Mouse (Mus musculus) lung, postnatal 0 days (tissue): Measurements from ENCODE around the gene Ranbp3. TPM values are rescaled to one million over a fixed set of nuclear protein-coding genes. Genes with fewer than 3 reads are reported as not detected.

Source experiments
- ATAC-seq: fragments of 200-750 bp; cut with Nextera tagmentation; 2 replicates; pipeline ENCODE4 v1.8.0; 2017; ENCODE audit warnings: moderate library complexity
- DNase-seq: peaks from one replicate; pipeline ENCODE4 v3.0.0-alpha.2; 2016; ENCODE audit warnings: low spot score
- H3K27ac ChIP-seq: fragments of 300-500 bp; sonication (generic); 2 replicates; pipeline ENCODE4 v1.5.1; 2014; ENCODE audit warnings: antibody characterized with exemption, mild to moderate bottlenecking, low read length, mixed read lengths
- H3K27me3 ChIP-seq: fragments of 300-500 bp; sonication (generic); replicated peaks from 2 replicates; pipeline ENCODE4 v1.6.1; 2014; ENCODE audit warnings: low read length, mixed read lengths; ENCODE audit not compliant: insufficient read depth
- H3K36me3 ChIP-seq: fragments of 300-500 bp; sonication (generic); 2 replicates; pipeline ENCODE4 v1.6.1; 2014; ENCODE audit warnings: low read length, mixed read lengths; ENCODE audit not compliant: insufficient read depth
- H3K4me1 ChIP-seq: fragments of 300-500 bp; sonication (generic); 2 replicates; pipeline ENCODE4 v1.6.1; 2014; ENCODE audit warnings: antibody characterized with exemption, low read depth, low read length, mixed read lengths; ENCODE audit not compliant: insufficient read depth
- H3K4me2 ChIP-seq: fragments of 300-500 bp; sonication (generic); replicated peaks from 2 replicates; pipeline ENCODE4 v1.6.1; 2014; ENCODE audit warnings: low read depth, mild to moderate bottlenecking, low read length, moderate library complexity, mixed read lengths
- H3K4me3 ChIP-seq: fragments of 300-500 bp; sonication (generic); 2 replicates; pipeline ENCODE4 v1.5.1; 2014; ENCODE audit warnings: low read depth, low read length
- H3K9ac ChIP-seq: fragments of 300-500 bp; sonication (generic); replicated peaks from 2 replicates; pipeline ENCODE4 v1.6.1; 2014; ENCODE audit warnings: low read depth, mild to moderate bottlenecking
- H3K9me3 ChIP-seq: fragments of 300-500 bp; sonication (generic); 2 replicates; pipeline ENCODE4 v1.6.1; 2016; ENCODE audit warnings: low read length, mixed read lengths
- CTCF ChIP-seq: IDR thresholded peaks from 2 replicates; pipeline ENCODE4 v1.5.1; 2016; ENCODE audit warnings: antibody characterized with exemption, mild to moderate bottlenecking
- EP300 ChIP-seq: IDR thresholded peaks from 2 replicates; pipeline ENCODE4 v1.6.1; 2016; ENCODE audit warnings: antibody characterized with exemption, mild to moderate bottlenecking, control low read depth
- WGBS: fragments of 180-500 bp; shearing (Covaris S2); extraction: QIAGEN DNeasy Blood & Tissue Kit; methylation state at CpG from one replicate; pipeline ENCODE4 v1.1.7; 2014; 5-methylcytosine and 5-hydroxymethylcytosine counted together
- polyA plus RNA-seq: library from polyadenylated mRNA; unstranded; fragments of >200 nt; fragmentation: Nextera tagmentation; extraction: Ambion mirVana; gene quantifications from 2 replicates; pipeline ENCODE4 v1.2.1, GENCODE M21; 2015

The Ranbp3 gene
- polyA plus RNA-seq, 1 experiment from 2014 or later, result 42.6 TPM

- WGBS, result 84% methylated on average over 8 of the region's 8 CpGs
- ATAC-seq (no peak), DNase-seq (no peak)
- Histone ChIP-seq H3K4me1 (peaks cover 14% of the 10 kb centered on the region; the same call in 1 of the 2 replicates), H3K9me3 (no peaks in the 10 kb centered on the region), H3K4me2 (no peak overlapping the region), H3K36me3 (no peaks in the 10 kb centered on the region), H3K9ac (no peak overlapping the region), H3K27me3 (no peaks in the 10 kb centered on the region), H3K27ac (no peak overlapping the region), H3K4me3 (no peak overlapping the region)
- TF ChIP-seq CTCF (no peak), EP300 (no peak)
Measured at GRCm38 (mm10) chr17:56669766-56670165, 3.3 kb upstream of the Ranbp3 start.

- Histone ChIP-seq H3K4me1 (peaks cover 12% of the 10 kb centered on the region; the same call in 1 of the 2 replicates), H3K4me3 (peak overlapping the region; percentile 89), H3K27ac (peak overlapping the region; percentile 86), H3K9me3 (no peaks in the 10 kb centered on the region), H3K4me2 (peak overlapping the region; percentile 87), H3K36me3 (0 out of 2 replicates have a peak, but pooled peaks cover 8% of the 10 kb centered on the region), H3K9ac (peak overlapping the region; percentile 91), H3K27me3 (no peaks in the 10 kb centered on the region)
- ATAC-seq (no peak), DNase-seq (peak; percentile 39)
- WGBS, result 2% methylated on average over 25 of the region's 37 CpGs
- TF ChIP-seq EP300 (no peak), CTCF (no peak)
Measured at GRCm38 (mm10) chr17:56673647-56674416, 738 bp downstream of the Ranbp3 start.

- Histone ChIP-seq H3K9me3 (no peaks in the 10 kb centered on the region), H3K4me3 (no peak overlapping the region), H3K36me3 (peaks cover 17% of the 10 kb centered on the region), H3K27me3 (no peaks in the 10 kb centered on the region), H3K27ac (no peak overlapping the region), H3K4me1 (no peaks in the 10 kb centered on the region), H3K4me2 (no peak overlapping the region), H3K9ac (no peak overlapping the region)
- no peak for TF ChIP-seq EP300
- TF ChIP-seq CTCF, result no peak
- DNase-seq (no peak), ATAC-seq (no peak)
- 68% methylated on average over 4 of the region's 4 CpGs for WGBS
Measured at GRCm38 (mm10) chr17:56681791-56682190, 8.7 kb downstream of the Ranbp3 start.

- Histone ChIP-seq H3K27ac (no peak overlapping the region), H3K4me1 (no peaks in the 10 kb centered on the region), H3K9ac (0 out of 2 replicates have a peak overlapping the region, but pooled peaks have one; percentile 8), H3K4me2 (no peak overlapping the region), H3K9me3 (no peaks in the 10 kb centered on the region), H3K36me3 (peaks cover 21% of the 10 kb centered on the region), H3K4me3 (no peak overlapping the region), H3K27me3 (no peaks in the 10 kb centered on the region)
- no peak for TF ChIP-seq CTCF
- no peak for ATAC-seq
- 43% methylated on average over 3 of the region's 3 CpGs for WGBS
- no peak for DNase-seq
Measured at GRCm38 (mm10) chr17:56682880-56683279, 9.8 kb downstream of the Ranbp3 start.

- 77% methylated on average over 5 of the region's 5 CpGs for WGBS
- Histone ChIP-seq H3K9ac (no peak overlapping the region), H3K27ac (no peak overlapping the region), H3K27me3 (no peaks in the 10 kb centered on the region), H3K4me3 (no peak overlapping the region), H3K4me2 (no peak overlapping the region), H3K4me1 (no peaks in the 10 kb centered on the region), H3K9me3 (no peaks in the 10 kb centered on the region), H3K36me3 (peaks cover 23% of the 10 kb centered on the region)
- no peak for ATAC-seq
- DNase-seq, result no peak
- TF ChIP-seq CTCF (no peak), EP300 (no peak)
Measured at GRCm38 (mm10) chr17:56683546-56684140, 10.5 kb downstream of the Ranbp3 start.

DNA sequence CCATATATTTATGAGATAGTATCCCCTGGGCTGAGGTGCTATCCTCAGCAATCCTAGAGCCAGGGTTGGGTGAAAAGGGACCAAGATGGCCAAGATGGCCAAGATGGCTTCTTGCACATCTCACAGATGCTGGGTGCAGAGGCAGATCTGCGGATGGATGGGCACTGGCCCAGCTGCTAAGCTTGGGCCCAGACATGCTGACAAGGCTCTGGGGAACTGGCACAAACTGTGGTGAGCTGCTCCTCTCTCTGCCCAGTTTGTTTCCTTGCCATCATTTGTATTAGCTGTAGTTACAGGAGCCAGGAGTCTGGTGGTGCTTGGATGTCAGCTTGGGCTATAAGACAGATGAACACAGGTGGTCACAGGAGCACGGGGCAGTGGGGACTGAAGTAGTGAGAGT lies 11.6 kb downstream of the Ranbp3 start:
- WGBS, result 73% methylated on average over 2 of the region's 2 CpGs
- TF ChIP-seq EP300 (no peak), CTCF (no peak)
- H3K9ac ChIP-seq, result no peak overlapping the region
- no peak overlapping the region for H3K4me3 ChIP-seq
- DNase-seq (no peak), ATAC-seq (no peak)
- H3K27ac ChIP-seq, result no peak overlapping the region
- peaks cover 24% of the 10 kb centered on the region for H3K36me3 ChIP-seq
- no peak overlapping the region for H3K4me2 ChIP-seq
- H3K9me3 ChIP-seq, result no peaks in the 10 kb centered on the region
- H3K4me1 ChIP-seq, result no peaks in the 10 kb centered on the region
- H3K27me3 ChIP-seq, result no peaks in the 10 kb centered on the region
